Mouse (Mus musculus) kidney, adult 18-20 months (tissue): ENCODE results near the gene Gpr82.
A peak's percentile ranks its signal among the peaks of the same experiment; 100 is the strongest.

ENCODE experiments used
- DNase-seq: peaks from one replicate; pipeline ENCODE4 v3.0.0; 2021

Gene Gpr82

GRCm38 (mm10) chrX:13661063-13661462 is at the start of gene Gpr82:
Gene Gpr82 (plus strand): TSS chrX:13661363.
- DNase-seq = no peak

GRCm38 (mm10) chrX:13612115-13612514 is 49.0 kb upstream of the Gpr82 start:
- DNase-seq = no peak

GRCm38 (mm10) chrX:13616726-13617125 is 44.4 kb upstream of the Gpr82 start:
- no peak for DNase-seq

- no peak for DNase-seq
Measured at GRCm38 (mm10) chrX:13617294-13617693, 43.9 kb upstream of the Gpr82 start.

GRCm38 (mm10) chrX:13618476-13618875 is 42.7 kb upstream of the Gpr82 start:
- DNase-seq = no peak

- no peak for DNase-seq
Measured at GRCm38 (mm10) chrX:13621473-13621872, 39.7 kb upstream of the Gpr82 start.

GRCm38 (mm10) chrX:13622654-13623053 is 38.5 kb upstream of the Gpr82 start:
- DNase-seq = no peak

- no peak for DNase-seq
Measured at GRCm38 (mm10) chrX:13631599-13632283, 29.4 kb upstream of the Gpr82 start, which contains the start of gene Gpr34. Gene Gpr34 (plus strand): TSS chrX:13632089.

GRCm38 (mm10) chrX:13636398-13636797 is 24.8 kb upstream of the Gpr82 start:
- DNase-seq = no peak

GRCm38 (mm10) chrX:13638894-13639293 is 22.3 kb upstream of the Gpr82 start:
- no peak for DNase-seq

- no peak for DNase-seq
Measured at GRCm38 (mm10) chrX:13651889-13652288, 9.3 kb upstream of the Gpr82 start.

GRCm38 (mm10) chrX:13652291-13652690 is 8.9 kb upstream of the Gpr82 start:
- DNase-seq = no peak

GRCm38 (mm10) chrX:13655005-13655421 is 6.2 kb upstream of the Gpr82 start:
- DNase-seq = no peak

GRCm38 (mm10) chrX:13655906-13656305 is 5.3 kb upstream of the Gpr82 start:
- no peak for DNase-seq

GRCm38 (mm10) chrX:13656721-13657120 is 4.4 kb upstream of the Gpr82 start:
- peak; percentile 43 for DNase-seq

GRCm38 (mm10) chrX:13658616-13659140 is 2.5 kb upstream of the Gpr82 start:
- DNase-seq = no peak

GRCm38 (mm10) chrX:13659201-13659890 is 1.8 kb upstream of the Gpr82 start:
- DNase-seq = no peak

- DNase-seq = no peak
Measured at GRCm38 (mm10) chrX:13668867-13669266, 7.7 kb downstream of the Gpr82 start.

- DNase-seq = no peak
Measured at GRCm38 (mm10) chrX:13670342-13670741, 9.2 kb downstream of the Gpr82 start.

- DNase-seq = no peak
Measured at GRCm38 (mm10) chrX:13673001-13673400, 11.8 kb downstream of the Gpr82 start.

GRCm38 (mm10) chrX:13681748-13682147 is 20.6 kb downstream of the Gpr82 start:
- no peak for DNase-seq

- no peak for DNase-seq
Measured at GRCm38 (mm10) chrX:13686589-13686988, 25.4 kb downstream of the Gpr82 start.

- no peak for DNase-seq
Measured at GRCm38 (mm10) chrX:13688356-13688755, 27.2 kb downstream of the Gpr82 start.

GRCm38 (mm10) chrX:13691865-13692264 is 30.7 kb downstream of the Gpr82 start:
- DNase-seq = no peak
